17 mouse cellular contexts compared by ENCODE assay signal in genomic region chr1:126135717-126136116, GRCm38 (mm10).
"Had no signal": no experiment of that assay in that cellular context is flagged by ENCODE, and none has a peak within 500 bp of the region (broad histone marks: within the 10 kb centered on the region; RNA-seq: fewer than 3 reads in every experiment).

No protein-coding gene starts in this region.

- H3K36me3 ChIP-seq: limb, embryonic 12.5 days; limb, embryonic 15.5 days had no signal

- ATAC-seq: intestine, embryonic 16.5 days; liver, postnatal 0 days; lung, postnatal 0 days had no signal

- H3K9ac ChIP-seq: limb, embryonic 12.5 days; limb, embryonic 15.5 days; liver, embryonic 14.5 days; liver, postnatal 0 days; lung, embryonic 14.5 days had no signal

- H3K4me2 ChIP-seq: limb, embryonic 12.5 days; limb, embryonic 15.5 days; liver, embryonic 11.5 days; lung, embryonic 14.5 days had no signal

- H3K27ac ChIP-seq: limb, embryonic 12.5 days; limb, embryonic 15.5 days; liver, embryonic 14.5 days; macrophage had no signal

- DNase-seq: kidney, adult 18-20 months; kidney, adult 9 months; kidney, postnatal 14 days; kidney, postnatal 4 days; left cerebral cortex, postnatal 4 days; liver, postnatal 0 days; lung, embryonic 14.5 days; midbrain, embryonic 14.5 days; thymus, adult 18-20 months; thymus, postnatal 36 days had no signal

- H3K4me1 ChIP-seq: limb, embryonic 12.5 days; limb, embryonic 15.5 days had no signal

- H3K27me3 ChIP-seq: limb, embryonic 12.5 days; limb, embryonic 15.5 days had no signal

- H3K4me3 ChIP-seq: limb, embryonic 12.5 days; limb, embryonic 15.5 days had no signal

- H3K9me3 ChIP-seq: limb, embryonic 12.5 days; limb, embryonic 15.5 days had no signal
